In the genomic region with DNA sequence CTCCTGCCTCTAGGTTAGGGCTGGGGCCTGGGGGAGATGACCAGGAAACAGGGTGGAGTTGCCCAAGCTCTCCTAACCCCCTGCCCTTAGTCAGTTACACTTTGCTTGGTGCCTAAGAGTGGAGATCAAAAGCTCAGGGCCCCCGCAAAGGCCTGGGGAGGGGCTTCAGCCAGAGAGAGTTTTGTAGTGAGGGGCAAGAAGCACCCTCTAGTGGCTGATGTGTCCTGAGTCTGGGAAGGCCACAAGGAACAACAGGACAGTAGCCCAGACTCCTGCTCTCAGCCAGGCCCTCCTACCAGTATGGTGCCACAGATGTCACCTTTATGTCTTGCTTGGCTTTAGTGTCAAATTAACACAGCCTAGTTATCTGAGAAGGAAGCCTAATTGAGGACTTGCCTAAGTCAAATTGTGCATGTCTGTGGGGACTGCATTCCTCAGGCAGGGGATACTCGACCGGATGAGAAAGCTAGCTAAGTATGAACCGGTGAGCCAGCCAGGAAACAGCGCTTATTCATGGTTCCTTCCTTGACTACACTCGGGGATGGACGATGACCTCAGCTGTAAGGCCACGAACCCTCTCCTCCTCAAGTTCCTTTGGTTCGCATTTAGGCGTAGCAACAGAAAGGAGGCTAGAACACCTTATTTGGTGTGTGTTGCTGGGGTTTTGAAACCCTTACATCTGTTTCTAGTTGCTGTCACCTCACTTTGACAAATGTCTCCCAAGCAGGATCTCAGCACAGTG, we compare ENCODE assay signal across 11 mouse cellular contexts. TPM values are rescaled to one million over a fixed set of nuclear protein-coding genes. Genes with fewer than 3 reads are reported as not detected.
DNase-seq lines count a peak whose midpoint lies in the region; ATAC-seq and TF ChIP-seq lines count a peak whose summit lies in the region.
"Had no signal": no experiment of that assay in that cellular context is flagged by ENCODE, and none has a peak within 500 bp of the region (broad histone marks: within the 10 kb centered on the region; RNA-seq: fewer than 3 reads in every experiment).

No protein-coding gene starts in this region.

- 0 out of 2 replicates have a peak overlapping the region, but pooled peaks have one; percentile 4 for H3K27ac ChIP-seq in intestine, embryonic 14.5 days (ENCODE audit: low read depth)
- H3K27ac ChIP-seq in intestine, embryonic 15.5 days: no peak overlapping the region
- H3K27ac ChIP-seq in midbrain, postnatal 0 days (ENCODE audit: low read depth, low read length): no peak overlapping the region
- H3K27ac ChIP-seq in midbrain, embryonic 15.5 days: no peak overlapping the region
- no peak overlapping the region for H3K27ac ChIP-seq in stomach, postnatal 0 days (replicated peaks)

- no peak overlapping the region for H3K9ac ChIP-seq in intestine, embryonic 14.5 days (ENCODE audit: low read length)
- no peak overlapping the region for H3K9ac ChIP-seq in intestine, embryonic 15.5 days
- no peak overlapping the region for H3K9ac ChIP-seq in midbrain, postnatal 0 days (replicated peaks; ENCODE audit: low read length, poor library complexity, severe bottlenecking)
- H3K9ac ChIP-seq in midbrain, embryonic 15.5 days: no peak overlapping the region
- H3K9ac ChIP-seq in stomach, postnatal 0 days (ENCODE audit: low read length): no peak overlapping the region

- DNase-seq in intestine, embryonic 14.5 days (ENCODE audit: low spot score): no peak
- no peak for DNase-seq in midbrain, postnatal 0 days (ENCODE audit: low spot score)
- DNase-seq in embryo, embryonic 11 days: peak; percentile 52
- DNase-seq in stomach, postnatal 0 days (ENCODE audit: low spot score): no peak
- DNase-seq in T-cell, adult 2 months (ENCODE audit: low spot score): no peak
- DNase-seq: thymus, postnatal 36 days had no signal

- H3K4me2 ChIP-seq in intestine, embryonic 14.5 days (ENCODE audit: low read length): no peak overlapping the region
- H3K4me2 ChIP-seq in intestine, embryonic 15.5 days (replicated peaks): no peak overlapping the region
- H3K4me2 ChIP-seq in midbrain, postnatal 0 days (ENCODE audit: low read depth, low read length, poor library complexity, severe bottlenecking): no peak overlapping the region
- no peak overlapping the region for H3K4me2 ChIP-seq in midbrain, embryonic 15.5 days
- no peak overlapping the region for H3K4me2 ChIP-seq in stomach, postnatal 0 days (replicated peaks; ENCODE audit: low read depth)

- peaks cover 25% of the 10 kb centered on the region for H3K4me1 ChIP-seq in intestine, embryonic 14.5 days (replicated peaks; ENCODE audit: control insufficient read depth, insufficient read depth, low read length)
- H3K4me1 ChIP-seq in intestine, embryonic 15.5 days (replicated peaks): peaks cover 38% of the 10 kb centered on the region
- H3K4me1 ChIP-seq in midbrain, postnatal 0 days (ENCODE audit: insufficient read depth, low read length): 0 out of 2 replicates have a peak, but pooled peaks cover 8% of the 10 kb centered on the region
- peaks cover 46% of the 10 kb centered on the region for H3K4me1 ChIP-seq in midbrain, embryonic 15.5 days
- peaks cover 5% of the 10 kb centered on the region for H3K4me1 ChIP-seq in stomach, postnatal 0 days (replicated peaks; ENCODE audit: control insufficient read depth, insufficient read depth)

- no peak overlapping the region for H3K4me3 ChIP-seq in intestine, embryonic 14.5 days (ENCODE audit: low read depth, low read length)
- no peak overlapping the region for H3K4me3 ChIP-seq in intestine, embryonic 15.5 days (replicated peaks)
- no peak overlapping the region for H3K4me3 ChIP-seq in midbrain, postnatal 0 days (ENCODE audit: low read depth, low read length)
- H3K4me3 ChIP-seq in midbrain, embryonic 15.5 days: no peak overlapping the region
- no peak overlapping the region for H3K4me3 ChIP-seq in stomach, postnatal 0 days (ENCODE audit: low read depth, low read length)

- ATAC-seq in intestine, embryonic 14.5 days (replicated peaks; ENCODE audit: low FRiP score, low TSS enrichment, low read depth): no peak
- no peak for ATAC-seq in intestine, embryonic 15.5 days
- no peak for ATAC-seq in midbrain, postnatal 0 days (ENCODE audit: low FRiP score)
- no peak for ATAC-seq in midbrain, embryonic 15.5 days (replicated peaks)
- no peak for ATAC-seq in stomach, postnatal 0 days (ENCODE audit: low FRiP score, low TSS enrichment)

- TF ChIP-seq CTCF in midbrain, postnatal 0 days (IDR thresholded peaks at IDR 0.05): peak; percentile 57
- TF ChIP-seq CTCF in stomach, postnatal 0 days (IDR thresholded peaks at IDR 0.05; ENCODE audit: low read depth): peak; percentile 47

- no peaks in the 10 kb centered on the region for H3K36me3 ChIP-seq in intestine, embryonic 14.5 days (ENCODE audit: control insufficient read depth, insufficient read depth, low read length)
- no peaks in the 10 kb centered on the region for H3K36me3 ChIP-seq in intestine, embryonic 15.5 days
- 0 out of 2 replicates have a peak, but pooled peaks cover under 1% of the 10 kb centered on the region for H3K36me3 ChIP-seq in midbrain, postnatal 0 days (ENCODE audit: insufficient read depth, low read length)
- H3K36me3 ChIP-seq in midbrain, embryonic 15.5 days (replicated peaks): no peaks in the 10 kb centered on the region
- H3K36me3 ChIP-seq in stomach, postnatal 0 days (ENCODE audit: control insufficient read depth, insufficient read depth, low read length): no peaks in the 10 kb centered on the region

- H3K27me3 ChIP-seq in intestine, embryonic 14.5 days (replicated peaks; ENCODE audit: control insufficient read depth, insufficient read depth, low read length): peaks cover 37% of the 10 kb centered on the region
- peaks cover 46% of the 10 kb centered on the region for H3K27me3 ChIP-seq in intestine, embryonic 15.5 days (replicated peaks)
- peaks cover 27% of the 10 kb centered on the region for H3K27me3 ChIP-seq in midbrain, postnatal 0 days (ENCODE audit: insufficient read depth, low read length)
- peaks cover 60% of the 10 kb centered on the region for H3K27me3 ChIP-seq in midbrain, embryonic 15.5 days (replicated peaks)
- H3K27me3 ChIP-seq in stomach, postnatal 0 days (ENCODE audit: control insufficient read depth, insufficient read depth, low read length): peaks cover 10% of the 10 kb centered on the region; the same call in 1 of the 2 replicates

- WGBS in intestine, embryonic 14.5 days: 48% methylated on average over 10 of the region's 10 CpGs
- WGBS in intestine, embryonic 15.5 days: 49% methylated on average over 10 of the region's 10 CpGs
- WGBS in midbrain, postnatal 0 days: 55% methylated on average over 10 of the region's 10 CpGs
- WGBS in midbrain, embryonic 15.5 days: 57% methylated on average over 10 of the region's 10 CpGs
- WGBS in stomach, postnatal 0 days: 48% methylated on average over 10 of the region's 10 CpGs

- no peaks in the 10 kb centered on the region for H3K9me3 ChIP-seq in intestine, embryonic 14.5 days (ENCODE audit: control insufficient read depth, low read length)
- H3K9me3 ChIP-seq in intestine, embryonic 15.5 days: no peaks in the 10 kb centered on the region
- no peaks in the 10 kb centered on the region for H3K9me3 ChIP-seq in midbrain, postnatal 0 days (ENCODE audit: low read length)
- H3K9me3 ChIP-seq in midbrain, embryonic 15.5 days: no peaks in the 10 kb centered on the region
- H3K9me3 ChIP-seq in stomach, postnatal 0 days (ENCODE audit: control insufficient read depth, low read length): no peaks in the 10 kb centered on the region

- TF ChIP-seq EP300 in stomach, postnatal 0 days (optimal IDR thresholded peaks at IDR 0.05): no peak

RNA-seq across cellular contexts. Expression of gene Icmt, which starts 2.7 kb away (rescaled TPM):
- 22.0 and 25.8 TPM in 2 replicates for polyA plus RNA-seq in intestine, embryonic 14.5 days (2014; fragmentation: Nextera tagmentation; extraction: Ambion mirVana)
- polyA plus RNA-seq in intestine, embryonic 15.5 days (2015; fragmentation: Nextera tagmentation; extraction: Ambion mirVana): 17.3 and 17.6 TPM in 2 replicates
- 34.6 and 38.9 TPM in 2 replicates for total RNA-seq in midbrain, postnatal 0 days (2014; rRNA removed)
- polyA plus RNA-seq in midbrain, postnatal 0 days (2015; fragmentation: Nextera tagmentation; extraction: Ambion mirVana): 15.7 and 17.9 TPM in 2 replicates
- polyA plus RNA-seq in midbrain, embryonic 15.5 days (2015; fragmentation: Nextera tagmentation; extraction: Ambion mirVana): 20.4 and 24.5 TPM in 2 replicates
- polyA plus RNA-seq in stomach, postnatal 0 days (2015; fragmentation: Nextera tagmentation; extraction: Ambion mirVana): 9.6 and 10.2 TPM in 2 replicates

RNA-seq across cellular contexts. Expression of gene Hes3, which starts 2.9 kb away (rescaled TPM):
- not detected in 2 replicates for polyA plus RNA-seq in intestine, embryonic 14.5 days (2014; fragmentation: Nextera tagmentation; extraction: Ambion mirVana)
- polyA plus RNA-seq in intestine, embryonic 15.5 days (2015; fragmentation: Nextera tagmentation; extraction: Ambion mirVana): not detected in 2 replicates
- total RNA-seq in midbrain, postnatal 0 days (2014; rRNA removed): not detected in 2 replicates
- 0.19 and 0.36 TPM in 2 replicates for polyA plus RNA-seq in midbrain, postnatal 0 days (2015; fragmentation: Nextera tagmentation; extraction: Ambion mirVana)
- 0.67 and 0.69 TPM in 2 replicates for polyA plus RNA-seq in midbrain, embryonic 15.5 days (2015; fragmentation: Nextera tagmentation; extraction: Ambion mirVana)
- polyA plus RNA-seq in stomach, postnatal 0 days (2015; fragmentation: Nextera tagmentation; extraction: Ambion mirVana): not detected in 2 replicates
- total RNA-seq: heart, postnatal 25 days; neutrophil, adult 5-6 weeks had no signal
- polyA plus RNA-seq: small intestine, adult 2 months had no signal

RNA-seq across cellular contexts. Expression of gene Gpr153, which starts 20.3 kb away (rescaled TPM):
- 8.2 and 9.4 TPM in 2 replicates for polyA plus RNA-seq in intestine, embryonic 14.5 days (2014; fragmentation: Nextera tagmentation; extraction: Ambion mirVana)
- polyA plus RNA-seq in intestine, embryonic 15.5 days (2015; fragmentation: Nextera tagmentation; extraction: Ambion mirVana): 7.3 and 8.1 TPM in 2 replicates
- 138 and 149 TPM in 2 replicates for total RNA-seq in midbrain, postnatal 0 days (2014; rRNA removed)
- 20.1 and 21.2 TPM in 2 replicates for polyA plus RNA-seq in midbrain, postnatal 0 days (2015; fragmentation: Nextera tagmentation; extraction: Ambion mirVana)
- polyA plus RNA-seq in midbrain, embryonic 15.5 days (2015; fragmentation: Nextera tagmentation; extraction: Ambion mirVana): 15.6 and 16.6 TPM in 2 replicates
- polyA plus RNA-seq in stomach, postnatal 0 days (2015; fragmentation: Nextera tagmentation; extraction: Ambion mirVana): 6.9 and 8.4 TPM in 2 replicates

RNA-seq across cellular contexts. Expression of gene Rnf207, which starts 24.4 kb away (rescaled TPM):
- polyA plus RNA-seq in intestine, embryonic 14.5 days (2014; fragmentation: Nextera tagmentation; extraction: Ambion mirVana): 1.7 and 1.8 TPM in 2 replicates
- 2.1 and 2.5 TPM in 2 replicates for polyA plus RNA-seq in intestine, embryonic 15.5 days (2015; fragmentation: Nextera tagmentation; extraction: Ambion mirVana)
- total RNA-seq in midbrain, postnatal 0 days (2014; rRNA removed): 7.6 and 15.2 TPM in 2 replicates
- 7.2 and 8.8 TPM in 2 replicates for polyA plus RNA-seq in midbrain, postnatal 0 days (2015; fragmentation: Nextera tagmentation; extraction: Ambion mirVana)
- 8.0 and 8.6 TPM in 2 replicates for polyA plus RNA-seq in midbrain, embryonic 15.5 days (2015; fragmentation: Nextera tagmentation; extraction: Ambion mirVana)
- 0.40 and 0.46 TPM in 2 replicates for polyA plus RNA-seq in stomach, postnatal 0 days (2015; fragmentation: Nextera tagmentation; extraction: Ambion mirVana)
- total RNA-seq: neutrophil, adult 5-6 weeks had no signal

RNA-seq across cellular contexts. Expression of gene Rpl22, which starts 31.2 kb away (rescaled TPM):
- 473 and 504 TPM in 2 replicates for polyA plus RNA-seq in intestine, embryonic 14.5 days (2014; fragmentation: Nextera tagmentation; extraction: Ambion mirVana)
- 371 and 424 TPM in 2 replicates for polyA plus RNA-seq in intestine, embryonic 15.5 days (2015; fragmentation: Nextera tagmentation; extraction: Ambion mirVana)
- total RNA-seq in midbrain, postnatal 0 days (2014; rRNA removed): 177 and 203 TPM in 2 replicates
- polyA plus RNA-seq in midbrain, postnatal 0 days (2015; fragmentation: Nextera tagmentation; extraction: Ambion mirVana): 125 and 148 TPM in 2 replicates
- polyA plus RNA-seq in midbrain, embryonic 15.5 days (2015; fragmentation: Nextera tagmentation; extraction: Ambion mirVana): 127 and 133 TPM in 2 replicates
- polyA plus RNA-seq in stomach, postnatal 0 days (2015; fragmentation: Nextera tagmentation; extraction: Ambion mirVana): 351 and 372 TPM in 2 replicates
